Comparison of ENCODE assay signal across 25 mouse cellular contexts in the genomic region with DNA sequence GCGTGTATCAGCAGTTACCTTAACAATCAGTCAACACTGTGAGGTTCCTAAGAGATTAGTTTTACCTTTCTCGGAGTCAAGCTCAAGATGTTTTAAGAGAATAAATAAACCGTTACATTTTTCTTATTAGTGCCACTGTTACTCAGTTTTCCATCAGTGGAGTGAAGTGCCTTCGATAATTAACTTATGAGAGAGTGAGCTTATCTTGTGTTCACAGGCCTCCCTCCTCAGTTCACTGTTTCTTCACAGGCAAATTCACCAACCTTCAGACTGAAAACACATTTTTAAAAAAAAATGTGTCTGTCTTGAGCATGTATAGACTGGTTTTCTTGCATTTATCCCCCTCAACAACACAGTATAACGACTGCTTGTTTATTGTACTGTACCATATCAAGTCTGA. TPM values are rescaled to one million over a fixed set of nuclear protein-coding genes. Genes with fewer than 3 reads are reported as not detected.
"Had no signal": no experiment of that assay in that cellular context is flagged by ENCODE, and none has a peak within 500 bp of the region (broad histone marks: within the 10 kb centered on the region; RNA-seq: fewer than 3 reads in every experiment).

No protein-coding gene starts in this region.

- DNase-seq: kidney, adult 18-20 months; kidney, postnatal 10 days; left cerebral cortex, postnatal 4 days; lung, adult 18-20 months; lung, postnatal 36 days; midbrain, embryonic 14.5 days; retina, postnatal 1 day; right cerebral cortex, postnatal 4 days; spleen, adult 18-20 months; thymus, adult 18-20 months; thymus, postnatal 14 days had no signal

- H3K4me3 ChIP-seq: limb, embryonic 13.5 days; midbrain, embryonic 10.5 days; neural tube, embryonic 12.5 days had no signal

- H3K27me3 ChIP-seq: limb, embryonic 13.5 days; neural tube, embryonic 12.5 days had no signal

- ATAC-seq: lung, postnatal 0 days had no signal

- H3K27ac ChIP-seq: limb, embryonic 13.5 days; midbrain, embryonic 10.5 days; neural tube, embryonic 12.5 days had no signal

- H3K4me2 ChIP-seq: limb, embryonic 13.5 days; neural tube, embryonic 12.5 days had no signal

- H3K9me3 ChIP-seq: limb, embryonic 13.5 days; midbrain, embryonic 10.5 days; neural tube, embryonic 12.5 days had no signal

- H3K9ac ChIP-seq: limb, embryonic 13.5 days; neural tube, embryonic 12.5 days had no signal

- H3K36me3 ChIP-seq: limb, embryonic 13.5 days; midbrain, embryonic 10.5 days; neural tube, embryonic 12.5 days had no signal

- H3K4me1 ChIP-seq: neural tube, embryonic 12.5 days had no signal

RNA-seq across cellular contexts. Expression of gene Fam50b, which starts 52.0 kb away (rescaled TPM):
- total RNA-seq: layer of hippocampus, adult 8-10 months; layer of hippocampus, postnatal 14 days; left cerebral cortex, adult 18-20 months; left cerebral cortex, postnatal 10 days; left cerebral cortex, postnatal 4 days; megakaryocyte progenitor cell, adult 5-6 weeks; monocyte, adult 5-6 weeks; neutrophil, adult 5-6 weeks had no signal
- polyA plus RNA-seq: kidney, embryonic 14.5 days; large intestine, adult 2 months; limb, embryonic 13.5 days; midbrain, embryonic 10.5 days; midbrain, embryonic 14.5 days; neural tube, embryonic 12.5 days; stomach, embryonic 14.5 days had no signal
